Mouse (Mus musculus) hematopoietic stem cell, adult 5-6 weeks (primary cell): ENCODE measurements at regions not wholly inside any gene's neighbourhood (a gene's known extent, or its start where the extent isn't known, plus 50 kb on each side); places are given as distances from the start of the nearest gene placed in this dataset.

Experiments
- ATAC-seq, 2 experiments: fragments of 125-278 bp in 1 of 2; replicated peaks in 1 of 2; 2 replicates each; pipeline ENCODE4 v1.8.0; 2016 to 2017; ENCODE audit warnings: inconsistent platforms in 2 of 2, mild to moderate bottlenecking in 2 of 2, moderate number of reproducible peaks in 2 of 2, low read depth in 1 of 2, moderate TSS enrichment in 1 of 2; ENCODE audit not compliant: low FRiP score in 2 of 2, poor library complexity in 2 of 2, severe bottlenecking in 2 of 2, insufficient read depth in 1 of 2, low TSS enrichment in 1 of 2

- ATAC-seq, result no peak
These were observed 593.1 kb downstream of the Ttll7 start for GRCm38 (mm10) chr3:147445066-147445844.

- ATAC-seq, result no peak
These were observed 593.7 kb downstream of the Ttll7 start for GRCm38 (mm10) chr3:147445884-147446283.

GRCm38 (mm10) chr3:147452176-147452575, 600.0 kb downstream of the Ttll7 start:
- no peak for ATAC-seq

- no peak for ATAC-seq
These were observed 603.2 kb downstream of the Ttll7 start for GRCm38 (mm10) chr3:147455383-147455782.

- no peak for ATAC-seq
These were observed 604.1 kb downstream of the Ttll7 start for GRCm38 (mm10) chr3:147456294-147456693.

- no peak for ATAC-seq
These were observed 605.9 kb downstream of the Ttll7 start for GRCm38 (mm10) chr3:147458115-147458514.

GRCm38 (mm10) chr3:147479890-147480289, 627.7 kb downstream of the Ttll7 start:
- no peak for ATAC-seq
